Mouse (Mus musculus) liver, embryonic 11.5 days (tissue): ENCODE measurements around the gene Dip2a. TPM values are rescaled to one million over a fixed set of nuclear protein-coding genes. Genes with fewer than 3 reads are reported as not detected.

Source experiments
- ATAC-seq: fragments of 200-750 bp; cut with Nextera tagmentation; replicated peaks from 2 replicates; pipeline ENCODE4 v1.8.0; 2017; ENCODE audit warnings: moderate number of reproducible peaks, mild to moderate bottlenecking, moderate TSS enrichment, moderate library complexity; ENCODE audit not compliant: low FRiP score
- DNase-seq: peaks from one replicate; pipeline ENCODE4 v3.0.0-alpha.2; 2017; ENCODE audit warnings: low spot score
- H3K27ac ChIP-seq: fragments of 300-500 bp; sonication (generic); 2 replicates; pipeline ENCODE4 v1.5.1; 2014; ENCODE audit warnings: mild to moderate bottlenecking, low read depth, low read length, control low read depth
- H3K27me3 ChIP-seq: fragments of 300-500 bp; sonication (generic); replicated peaks from 2 replicates; pipeline ENCODE4 v1.6.1; 2014; ENCODE audit warnings: low read length, mixed read lengths; ENCODE audit not compliant: control insufficient read depth, insufficient read depth
- H3K36me3 ChIP-seq: fragments of 300-500 bp; sonication (generic); 2 replicates; pipeline ENCODE4 v1.6.1; 2014; ENCODE audit warnings: mild to moderate bottlenecking, low read length, moderate library complexity, mixed read lengths; ENCODE audit not compliant: control insufficient read depth, insufficient read depth
- H3K4me1 ChIP-seq: fragments of 300-500 bp; sonication (generic); replicated peaks from 2 replicates; pipeline ENCODE4 v1.6.1; 2014; ENCODE audit warnings: low read length, mixed read lengths; ENCODE audit not compliant: control insufficient read depth, insufficient read depth
- H3K4me2 ChIP-seq: fragments of 300-500 bp; sonication (generic); 2 replicates; pipeline ENCODE4 v1.6.1; 2014; ENCODE audit warnings: mild to moderate bottlenecking, control low read depth, moderate library complexity
- H3K4me3 ChIP-seq: fragments of 300-500 bp; sonication (generic); 2 replicates; pipeline ENCODE4 v1.5.1; 2014; ENCODE audit warnings: low read depth, low read length, control low read depth
- H3K9ac ChIP-seq: fragments of 300-500 bp; sonication (generic); 2 replicates; pipeline ENCODE4 v1.6.1; 2014; ENCODE audit warnings: low read depth, low read length, control low read depth
- H3K9me3 ChIP-seq: fragments of 300-500 bp; sonication (generic); 2 replicates; pipeline ENCODE4 v1.6.1; 2016; ENCODE audit warnings: low read length, inconsistent platforms, mixed read lengths; ENCODE audit not compliant: control insufficient read depth
- WGBS: fragments of 180-500 bp; shearing (Covaris S2); extraction: QIAGEN DNeasy Blood & Tissue Kit; methylation state at CpG from one replicate; pipeline ENCODE4 v1.1.7; 2014; 5-methylcytosine and 5-hydroxymethylcytosine counted together
- polyA plus RNA-seq: library from polyadenylated mRNA; unstranded; fragments of >200 nt; fragmentation: Nextera tagmentation; extraction: Ambion mirVana; gene quantifications from 2 replicates; pipeline ENCODE4 v1.2.1, GENCODE M21; 2014

Gene Dip2a
- polyA plus RNA-seq, 1 experiment from 2014 or later, result 2.0 TPM

DNA sequence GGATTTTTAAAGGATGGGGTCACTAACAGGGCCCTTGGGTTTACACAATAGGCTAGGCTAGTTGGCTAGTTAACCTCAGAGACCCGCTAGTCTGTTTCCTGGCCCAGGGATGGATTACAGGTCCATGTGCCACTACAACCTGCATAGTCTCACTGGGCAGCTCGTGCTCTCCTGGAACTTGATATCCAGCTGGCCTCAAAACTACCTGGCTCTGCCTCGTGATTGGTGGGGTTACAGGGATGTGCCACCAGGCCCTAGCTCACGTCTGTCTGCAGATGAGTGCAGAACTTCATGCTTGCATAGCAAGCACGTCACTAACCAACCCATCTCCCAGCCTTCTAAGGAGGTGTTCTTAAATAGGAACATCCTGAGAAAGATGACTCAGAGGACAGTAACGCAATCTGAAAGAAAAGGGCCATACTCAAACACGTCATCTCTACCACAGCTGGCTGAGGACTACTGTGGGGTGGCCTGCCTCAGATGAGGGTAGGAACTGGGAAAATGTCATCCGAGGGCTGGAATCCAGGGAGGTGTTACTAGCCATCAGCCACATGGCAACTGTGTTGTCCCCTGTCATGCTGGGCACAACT is 12.3 kb upstream of the Dip2a start:
- no peak overlapping the region for H3K4me2 ChIP-seq
- no peak overlapping the region for H3K27ac ChIP-seq
- 91% methylated on average over 8 of the region's 8 CpGs for WGBS
- H3K9me3 ChIP-seq, result no peaks in the 10 kb centered on the region
- H3K36me3 ChIP-seq, result peaks cover 30% of the 10 kb centered on the region; the same call in 1 of the 2 replicates
- DNase-seq (no peak), ATAC-seq (no peak)
- no peak overlapping the region for H3K9ac ChIP-seq
- no peaks in the 10 kb centered on the region for H3K4me1 ChIP-seq
- H3K4me3 ChIP-seq, result no peak overlapping the region
- no peaks in the 10 kb centered on the region for H3K27me3 ChIP-seq

DNA sequence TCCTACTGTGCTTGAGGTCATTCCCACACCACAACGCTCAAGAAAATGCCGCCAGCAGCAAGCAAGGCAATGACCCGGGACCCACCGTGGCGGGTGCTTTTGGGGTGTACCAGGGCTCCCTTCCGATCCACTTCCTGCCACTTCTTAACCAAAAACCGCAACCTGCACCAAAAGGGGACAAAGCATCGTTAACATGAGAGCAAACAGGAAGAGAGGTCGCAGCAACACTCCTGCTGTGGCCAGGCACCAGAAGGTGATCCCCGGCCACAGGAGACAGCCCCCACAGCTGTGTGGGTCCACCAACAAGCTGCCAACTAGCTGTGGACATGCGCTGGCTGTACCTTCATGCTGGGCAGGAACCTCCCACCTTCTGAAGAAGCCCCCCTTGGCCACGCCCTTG is 9.9 kb upstream of the Dip2a start:
- Histone ChIP-seq H3K4me3 (no peak overlapping the region), H3K36me3 (peaks cover 48% of the 10 kb centered on the region), H3K9ac (no peak overlapping the region), H3K4me2 (no peak overlapping the region), H3K27ac (no peak overlapping the region), H3K4me1 (no peaks in the 10 kb centered on the region), H3K9me3 (no peaks in the 10 kb centered on the region), H3K27me3 (no peaks in the 10 kb centered on the region)
- 86% methylated on average over 12 of the region's 12 CpGs for WGBS
- DNase-seq, result no peak
- ATAC-seq, result no peak

DNA sequence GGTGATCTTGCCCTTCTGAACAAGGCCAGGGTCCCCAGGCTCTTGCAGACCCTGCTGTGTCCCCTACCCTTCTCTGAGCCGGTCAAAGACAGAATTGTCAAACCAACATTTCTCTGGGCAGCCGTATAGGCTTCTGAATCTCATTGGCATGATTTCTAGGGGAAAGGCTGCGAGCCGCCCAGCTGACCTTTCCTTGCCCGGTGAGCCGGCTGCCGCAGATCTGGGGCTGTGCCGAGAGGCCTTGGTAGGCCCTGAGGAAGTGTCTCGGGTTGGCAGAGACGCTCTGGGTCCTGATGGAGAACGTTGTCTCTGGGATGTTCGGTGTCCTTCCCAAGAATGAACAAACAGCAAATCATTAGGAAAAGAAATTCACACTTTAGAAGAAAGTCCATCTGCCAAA is 8.9 kb upstream of the Dip2a start:
- Histone ChIP-seq H3K4me3 (no peak overlapping the region), H3K4me1 (no peaks in the 10 kb centered on the region), H3K27ac (no peak overlapping the region), H3K36me3 (peaks cover 48% of the 10 kb centered on the region), H3K27me3 (no peaks in the 10 kb centered on the region), H3K9me3 (no peaks in the 10 kb centered on the region), H3K4me2 (no peak overlapping the region), H3K9ac (no peak overlapping the region)
- 94% methylated on average over 12 of the region's 12 CpGs for WGBS
- ATAC-seq (no peak), DNase-seq (no peak)

DNA sequence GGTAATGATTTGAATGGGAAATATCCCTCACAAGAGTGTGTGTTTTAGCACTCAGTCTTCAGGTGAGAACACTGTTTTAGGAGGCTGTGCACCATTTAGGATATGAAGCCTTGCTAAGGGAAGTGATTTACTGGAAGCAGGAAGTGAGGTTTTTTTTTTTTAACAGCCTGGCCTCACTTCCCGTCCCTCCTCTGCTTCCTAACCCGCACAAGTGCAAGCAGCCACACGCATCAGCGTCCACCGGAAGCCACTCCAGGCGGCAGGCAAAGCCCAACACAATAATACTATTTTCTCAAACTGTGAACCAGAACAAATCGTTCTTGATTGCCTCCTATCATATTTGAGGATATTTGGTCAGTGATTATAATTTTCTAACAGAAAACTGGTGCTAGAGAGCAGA is 6.9 kb upstream of the Dip2a start:
- Histone ChIP-seq H3K4me1 (no peaks in the 10 kb centered on the region), H3K27me3 (no peaks in the 10 kb centered on the region), H3K9me3 (no peaks in the 10 kb centered on the region), H3K9ac (no peak overlapping the region), H3K4me2 (no peak overlapping the region), H3K27ac (no peak overlapping the region), H3K36me3 (peaks cover 45% of the 10 kb centered on the region), H3K4me3 (no peak overlapping the region)
- ATAC-seq, result no peak
- WGBS, result 87% methylated on average over 7 of the region's 7 CpGs
- no peak for DNase-seq

DNA sequence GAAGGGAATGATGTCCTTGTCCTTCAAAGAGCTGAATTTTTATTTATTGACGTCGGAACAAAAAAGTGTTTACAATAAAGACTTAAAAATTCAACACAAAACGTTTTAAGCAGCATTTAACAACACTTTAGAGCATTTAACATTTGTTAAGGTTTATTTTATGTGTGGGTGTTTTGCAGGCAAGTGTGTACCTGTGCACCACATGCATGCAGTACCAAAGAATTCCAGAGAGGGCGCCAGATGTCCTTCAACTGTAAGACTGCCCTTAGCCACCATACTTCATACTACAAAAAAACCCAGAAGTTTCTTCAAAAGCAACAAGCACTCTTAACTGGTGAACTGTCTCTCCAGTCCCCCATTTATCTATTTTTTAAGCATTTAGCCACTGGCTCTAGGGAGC is 1.5 kb upstream of the Dip2a start:
- H3K36me3 ChIP-seq, result peaks cover 13% of the 10 kb centered on the region
- peak overlapping the region; percentile 85 for H3K4me2 ChIP-seq
- no peak overlapping the region for H3K9ac ChIP-seq
- no peaks in the 10 kb centered on the region for H3K27me3 ChIP-seq
- no peak overlapping the region for H3K27ac ChIP-seq
- H3K9me3 ChIP-seq, result no peaks in the 10 kb centered on the region
- 0 out of 2 replicates have a peak, but pooled peaks cover 6% of the 10 kb centered on the region for H3K4me1 ChIP-seq
- peak overlapping the region; percentile 87; the same call in 1 of the 2 replicates for H3K4me3 ChIP-seq
- DNase-seq, result no peak
- no peak for ATAC-seq
- WGBS, result 7% methylated on average over 4 of the region's 4 CpGs

DNA sequence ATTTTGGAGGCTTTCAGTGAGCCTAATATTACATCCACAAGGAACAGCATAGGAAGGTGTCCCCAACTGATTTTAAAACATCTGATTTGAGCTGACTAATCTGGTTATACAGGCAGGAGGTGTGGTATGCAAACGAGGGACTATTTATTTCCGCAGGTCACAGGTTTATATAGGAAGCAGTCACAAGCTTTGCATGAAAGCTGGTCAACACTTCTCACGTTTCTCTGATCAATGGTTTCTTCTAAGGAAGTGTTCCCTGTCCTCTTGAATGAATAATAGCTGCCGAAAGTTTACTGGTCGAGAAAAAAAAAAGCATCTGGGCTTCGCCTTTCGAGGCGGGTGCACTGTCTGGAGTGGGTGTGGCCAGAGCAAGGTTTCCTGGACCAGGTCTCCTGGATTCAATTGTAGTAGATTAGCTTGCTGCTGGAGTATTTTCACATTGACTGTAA is 976 bp upstream of the Dip2a start:
- Histone ChIP-seq H3K9ac (no peak overlapping the region), H3K9me3 (no peaks in the 10 kb centered on the region), H3K4me3 (peak overlapping the region; percentile 87), H3K27ac (no peak overlapping the region), H3K4me1 (0 out of 2 replicates have a peak, but pooled peaks cover 6% of the 10 kb centered on the region), H3K36me3 (peaks cover 9% of the 10 kb centered on the region), H3K27me3 (no peaks in the 10 kb centered on the region), H3K4me2 (peak overlapping the region; percentile 85)
- no peak for ATAC-seq
- no peak for DNase-seq
- 13% methylated on average over 8 of the region's 8 CpGs for WGBS

DNA sequence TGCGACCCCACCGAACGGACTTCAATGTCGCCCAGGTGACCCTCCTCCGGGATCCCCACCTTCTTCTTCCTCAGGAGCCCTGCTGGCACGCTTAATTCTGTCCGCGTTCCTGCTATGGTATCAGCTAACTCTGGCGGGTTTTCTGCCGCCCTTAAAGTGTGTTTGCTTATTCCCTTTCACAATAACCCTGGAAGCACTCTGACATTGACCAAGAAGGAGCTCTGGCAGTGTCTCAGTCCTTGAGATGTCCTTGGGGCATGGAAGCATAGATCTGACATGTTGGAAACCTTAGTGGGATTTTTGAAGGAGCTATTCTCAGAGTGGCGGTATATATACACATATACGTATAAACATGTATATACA is 430 bp upstream of the Dip2a start:
- Histone ChIP-seq H3K9ac (peak overlapping the region; percentile 82), H3K27me3 (no peaks in the 10 kb centered on the region), H3K27ac (no peak overlapping the region), H3K4me3 (peak overlapping the region; percentile 87), H3K4me2 (peak overlapping the region; percentile 85), H3K4me1 (0 out of 2 replicates have a peak, but pooled peaks cover 6% of the 10 kb centered on the region), H3K36me3 (peaks cover 3% of the 10 kb centered on the region), H3K9me3 (no peaks in the 10 kb centered on the region)
- no peak for DNase-seq
- 4% methylated on average over 12 of the region's 12 CpGs for WGBS
- ATAC-seq, result no peak

DNA sequence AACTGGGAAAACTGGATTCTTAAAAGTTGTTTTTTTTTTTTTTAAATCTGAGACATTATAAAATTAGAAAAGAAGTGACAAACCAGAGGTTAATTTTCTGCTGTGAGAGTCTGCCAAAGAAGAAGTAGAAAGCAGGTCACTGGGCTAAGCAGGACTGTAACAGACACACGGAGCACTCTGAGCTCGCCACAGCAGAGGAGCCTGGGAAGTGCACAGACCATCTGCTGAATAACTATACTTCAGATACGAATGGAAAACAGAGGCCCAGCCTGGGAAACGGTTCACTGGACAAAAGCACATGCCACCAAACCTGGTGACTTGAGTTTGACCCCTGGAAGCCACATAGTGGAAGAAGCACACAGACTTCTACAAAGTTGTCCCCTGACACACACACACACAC is 10.7 kb downstream of the Dip2a start:
- Histone ChIP-seq H3K4me1 (peaks cover 6% of the 10 kb centered on the region), H3K9ac (no peak overlapping the region), H3K27ac (no peak overlapping the region), H3K9me3 (no peaks in the 10 kb centered on the region), H3K4me3 (no peak overlapping the region), H3K27me3 (no peaks in the 10 kb centered on the region), H3K36me3 (no peaks in the 10 kb centered on the region), H3K4me2 (no peak overlapping the region)
- WGBS, result 65% methylated on average over 4 of the region's 4 CpGs
- DNase-seq (no peak), ATAC-seq (no peak)

DNA sequence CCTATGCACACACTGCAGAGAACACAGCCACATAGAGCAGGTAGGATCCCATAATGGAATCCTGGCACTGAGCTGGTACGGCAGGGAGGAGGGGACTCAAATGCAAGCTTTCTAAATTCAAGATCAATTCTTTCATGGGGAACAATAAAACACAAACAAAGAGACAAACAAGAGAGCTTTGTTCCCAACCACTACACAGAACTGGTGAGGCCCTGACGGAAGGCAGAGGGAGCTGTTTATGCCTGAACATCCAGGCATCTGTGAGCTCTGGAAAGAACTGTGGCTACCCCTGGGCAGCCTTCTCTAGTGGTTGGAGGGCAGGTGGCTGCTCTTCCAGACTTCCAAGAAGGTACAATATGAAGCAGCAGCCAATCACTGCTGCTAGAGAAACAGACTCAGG is 13.1 kb downstream of the Dip2a start:
- H3K4me2 ChIP-seq, result no peak overlapping the region
- H3K36me3 ChIP-seq, result no peaks in the 10 kb centered on the region
- H3K4me3 ChIP-seq, result no peak overlapping the region
- no peak overlapping the region for H3K9ac ChIP-seq
- H3K27me3 ChIP-seq, result no peaks in the 10 kb centered on the region
- WGBS, result 72% methylated on average over 2 of the region's 2 CpGs
- peaks cover 17% of the 10 kb centered on the region for H3K4me1 ChIP-seq
- H3K27ac ChIP-seq, result no peak overlapping the region
- no peak for DNase-seq
- no peaks in the 10 kb centered on the region for H3K9me3 ChIP-seq
- no peak for ATAC-seq
